Mouse (Mus musculus) B cell, adult 62 days (primary cell): Measurements from ENCODE around the gene Mab21l2. TPM values are rescaled to one million over a fixed set of nuclear protein-coding genes. Genes with fewer than 3 reads are reported as not detected.

ENCODE experiments used
- total RNA-seq: library from RNA; stranded (reverse); gene quantifications from 4 replicates; pipeline ENCODE4 v1.2.4, GENCODE M21; 2023

Mab21l2 gene
- total RNA-seq, result not detected in 4 replicates

GRCm38 (mm10) chr3:86548091-86549015 is at the start of gene Mab21l2:
Gene Mab21l2 (minus strand): TSS chr3:86548629.

